Mouse (Mus musculus): Measurements from ENCODE around the gene Gm4969. TPM values are rescaled to one million over a fixed set of nuclear protein-coding genes. Genes with fewer than 3 reads are reported as not detected.
A peak's percentile ranks its signal among the peaks of the same experiment; 100 is the strongest.

The Gm4969 gene
- total and polyA plus RNA-seq, 3 experiments: not detected

GRCm38 (mm10) chr7:19075723-19076585, 42.2 kb downstream of the Gm4969 start, which contains the start of gene Dmwd (continued):
- no peak for TF ChIP-seq TAL1 (IDR thresholded peaks at IDR 0.05; ENCODE audit: low read length)
- no peak for TF ChIP-seq USF1 (IDR thresholded peaks at IDR 0.05; ENCODE audit: low read depth, low read length)
- no peak for TF ChIP-seq CHD1 (IDR thresholded peaks at IDR 0.05; ENCODE audit: low read depth, low read length)
- no peak for TF ChIP-seq RAD21 (IDR thresholded peaks at IDR 0.05; ENCODE audit: low read depth, low read length)

GRCm38 (mm10) chr7:19075231-19075630, 42.9 kb downstream of the Gm4969 start:
- H3K27ac ChIP-seq (ENCODE audit: control insufficient read depth, low read depth, low read length): no peak overlapping the region
- no peak for TF ChIP-seq USF1 (IDR thresholded peaks at IDR 0.05; ENCODE audit: low read depth, low read length)
- no peak for TF ChIP-seq EP300 (IDR thresholded peaks at IDR 0.05; ENCODE audit: low read depth in 1 of 2, low read length in 2 of 2)
- no peak for TF ChIP-seq NRF1 (IDR thresholded peaks at IDR 0.05; ENCODE audit: insufficient read depth, low read depth, low read length, poor library complexity, severe bottlenecking)
- no peak for TF ChIP-seq CHD2 (IDR thresholded peaks at IDR 0.05; ENCODE audit: low read length)
- no peak for TF ChIP-seq MAZ (IDR thresholded peaks at IDR 0.05; ENCODE audit: low read depth, low read length)
- no peak for TF ChIP-seq RCOR1 (IDR thresholded peaks at IDR 0.05; ENCODE audit: low read depth, low read length)
- no peak for TF ChIP-seq GATA1 (IDR thresholded peaks at IDR 0.05; ENCODE audit: low read depth, low read length)
- no peak for TF ChIP-seq E2F4 (IDR thresholded peaks at IDR 0.05; ENCODE audit: borderline replicate concordance, low read depth, low read length)
- no peak for TF ChIP-seq USF2 (IDR thresholded peaks at IDR 0.05; ENCODE audit: borderline replicate concordance in 1 of 2, insufficient read depth in 1 of 2, low read depth in 1 of 2, low read length in 2 of 2)
- no peak for TF ChIP-seq MAX (IDR thresholded peaks at IDR 0.05; ENCODE audit: low read length)
- no peak for TF ChIP-seq TBP (IDR thresholded peaks at IDR 0.05; ENCODE audit: low read depth, low read length)
- no peak for TF ChIP-seq ZMIZ1 (IDR thresholded peaks at IDR 0.05; ENCODE audit: low read depth, low read length)
- no peak for TF ChIP-seq UBTF (IDR thresholded peaks at IDR 0.05; ENCODE audit: borderline replicate concordance, insufficient read depth, low read depth, low read length)
- TF ChIP-seq ELF1 (IDR thresholded peaks at IDR 0.05; ENCODE audit: low read depth, low read length): no peak
- no peak for TF ChIP-seq ETS1 (IDR thresholded peaks at IDR 0.05; ENCODE audit: low read depth, low read length)
- no peak for TF ChIP-seq MYC (IDR thresholded peaks at IDR 0.05; ENCODE audit: low read depth, low read length)
- no peak for TF ChIP-seq MXI1 (IDR thresholded peaks at IDR 0.05; ENCODE audit: low read depth, low read length)
- H3K4me3 ChIP-seq (ENCODE audit: control insufficient read depth in 1 of 2, insufficient read depth in 1 of 2, low read depth in 2 of 2, low read length in 2 of 2): peak overlapping the region; percentile 64 to 70
- H3K4me1 ChIP-seq (ENCODE audit: control insufficient read depth in 1 of 2, insufficient read depth in 2 of 2, low read length in 2 of 2): peaks cover 4 to 20% of the 10 kb centered on the region in 2 experiments
- DNase-seq (ENCODE audit: low read depth, low spot score): peak; percentile 25
- H3K79me2 ChIP-seq (ENCODE audit: control insufficient read depth, insufficient read depth, low read length, poor library complexity): peaks cover 9% of the 10 kb centered on the region
- H3K27me3 ChIP-seq (ENCODE audit: control insufficient read depth in 1 of 2, insufficient read depth in 2 of 2, low read length in 2 of 2): no peaks in the 10 kb centered on the region
- H3K36me3 ChIP-seq (ENCODE audit: control insufficient read depth in 1 of 2, insufficient read depth in 2 of 2, low read length in 2 of 2): peaks cover 0 to 11% of the 10 kb centered on the region in 2 experiments; a peak in 2 of 4 replicates
- H3K9ac ChIP-seq (ENCODE audit: control insufficient read depth, low read depth, low read length, poor library complexity, severe bottlenecking): peak overlapping the region; percentile 34; the same call in 1 of the 2 replicates
- H3K9me3 ChIP-seq (replicated peaks; ENCODE audit: insufficient read depth, low read length): no peaks in the 10 kb centered on the region
